Mouse (Mus musculus) liver, embryonic 14.5 days (tissue): ENCODE measurements around the gene Kctd12b. TPM values are rescaled to one million over a fixed set of nuclear protein-coding genes. Genes with fewer than 3 reads are reported as not detected.

Source experiments
- ATAC-seq: fragments of 200-750 bp; cut with Nextera tagmentation; 2 replicates; pipeline ENCODE4 v1.8.0; 2017; ENCODE audit warnings: moderate number of reproducible peaks, mild to moderate bottlenecking, moderate library complexity; ENCODE audit not compliant: insufficient read depth
- DNase-seq, 3 experiments: peaks; one replicate each; pipeline ENCODE4 v3.0.0-alpha.2; 2012 to 2013; ENCODE audit warnings: low read depth in 3 of 3, low spot score in 3 of 3
- H3K27ac ChIP-seq: fragments of 300-500 bp; sonication (generic); 2 replicates; pipeline ENCODE4 v1.5.1; 2014; ENCODE audit warnings: moderate library complexity, mild to moderate bottlenecking, control low read depth, inconsistent platforms
- H3K27me3 ChIP-seq: fragments of 300-500 bp; sonication (generic); 2 replicates; pipeline ENCODE4 v1.6.1; 2014; ENCODE audit warnings: mild to moderate bottlenecking, low read length, moderate library complexity; ENCODE audit not compliant: control insufficient read depth, insufficient read depth
- H3K36me3 ChIP-seq: fragments of 300-500 bp; sonication (generic); replicated peaks from 2 replicates; pipeline ENCODE4 v1.6.1; 2014; ENCODE audit warnings: low read depth; ENCODE audit not compliant: control insufficient read depth, insufficient read depth
- H3K4me1 ChIP-seq, 2 experiments: fragments of 200-500 bp in 1 of 2; fragments of 300-500 bp in 1 of 2; sonication (generic) in 1 of 2; replicated peaks; 2 replicates each; pipeline ENCODE4 v1.6.1; 2012 to 2014; ENCODE audit warnings: antibody characterized with exemption in 1 of 2, inconsistent platforms in 1 of 2, low read length in 1 of 2; ENCODE audit not compliant: control insufficient read depth in 2 of 2, insufficient read depth in 2 of 2
- H3K4me2 ChIP-seq: fragments of 300-500 bp; sonication (generic); 2 replicates; pipeline ENCODE4 v1.6.1; 2014; ENCODE audit warnings: low read depth, mild to moderate bottlenecking, control low read depth, moderate library complexity
- H3K4me3 ChIP-seq, 2 experiments: fragments of 200-500 bp in 1 of 2; fragments of 300-500 bp in 1 of 2; sonication (generic) in 1 of 2; 2 replicates each; pipeline ENCODE4 v1.5.1; 2012 to 2014; ENCODE audit warnings: low read depth in 2 of 2, low read length in 2 of 2, mild to moderate bottlenecking in 2 of 2, control low read depth in 1 of 2, inconsistent platforms in 1 of 2, moderate library complexity in 1 of 2; ENCODE audit not compliant: insufficient read depth in 1 of 2
- H3K9ac ChIP-seq: fragments of 300-500 bp; sonication (generic); replicated peaks from 2 replicates; pipeline ENCODE4 v1.6.1; 2014; ENCODE audit warnings: mild to moderate bottlenecking, control low read depth, moderate library complexity
- H3K9me3 ChIP-seq: fragments of 300-500 bp; sonication (generic); 2 replicates; pipeline ENCODE4 v1.6.1; 2016; ENCODE audit warnings: low read length, mixed read lengths; ENCODE audit not compliant: control insufficient read depth
- CTCF ChIP-seq: IDR thresholded peaks from 2 replicates; pipeline ENCODE4 v1.5.1; 2016; ENCODE audit warnings: antibody characterized with exemption, low read depth, control low read depth
- EP300 ChIP-seq: IDR thresholded peaks from 2 replicates; pipeline ENCODE4 v1.6.1; 2016; ENCODE audit warnings: antibody characterized with exemption, low read depth
- WGBS: fragments of 180-500 bp; shearing (Covaris S2); extraction: QIAGEN DNeasy Blood & Tissue Kit; methylation state at CpG from one replicate; pipeline ENCODE4 v1.1.7; 2014; ENCODE audit not compliant: insufficient replicate concordance; 5-methylcytosine and 5-hydroxymethylcytosine counted together
- polyA plus RNA-seq, 2 experiments: library from polyadenylated mRNA; depleted of rRNA in 1 of 2; stranded (reverse) in 1 of 2; unstranded in 1 of 2; fragments of >200 nt; fragmentation: Nextera tagmentation in 1 of 2; extraction: Ambion mirVana in 1 of 2; gene quantifications; 2 replicates each; pipeline versions ENCODE4 v1.2.1 to v1.2.3; 2012 to 2014

Gene Kctd12b
- polyA plus RNA-seq (2012; rRNA removed) (0.55 and 0.60 TPM in 2 replicates), polyA plus RNA-seq (2014; fragmentation: Nextera tagmentation; extraction: Ambion mirVana) (0.38 and 0.66 TPM in 2 replicates)

DNA sequence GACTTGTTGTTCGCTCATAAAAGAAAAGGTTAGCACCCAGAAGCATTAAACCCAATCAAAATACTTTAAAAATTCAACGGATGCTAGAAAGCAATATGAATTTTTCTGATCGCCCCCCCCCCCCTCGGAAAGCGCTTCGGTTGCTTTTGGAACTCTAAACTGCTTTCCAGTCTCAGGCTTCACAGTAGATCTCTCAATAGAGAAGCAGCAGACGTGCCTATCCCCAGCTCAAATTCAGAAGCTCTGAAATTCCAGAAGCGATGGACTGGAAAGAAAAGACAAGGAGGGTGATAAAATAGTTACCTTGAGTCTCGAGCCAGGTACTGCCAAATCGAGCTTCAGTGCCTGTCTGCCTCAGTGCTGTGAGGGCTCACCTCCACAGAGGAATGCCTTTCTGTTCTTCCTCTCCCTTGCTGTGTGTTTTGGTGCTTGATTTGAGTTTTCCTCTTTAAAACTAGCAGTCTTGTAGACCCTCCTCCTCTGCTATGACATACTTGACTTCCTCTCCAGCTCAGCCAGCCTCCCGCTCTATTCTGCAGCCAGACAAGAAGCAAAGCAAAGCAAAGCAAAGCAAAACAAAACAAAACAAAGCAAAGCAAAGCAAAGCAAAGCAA lies at the start of gene Kctd12b:
Gene Kctd12b, minus strand, starts transcription at position 610 of the 614 bp plus-strand sequence.
- Histone ChIP-seq H3K27ac (no peak within 1 kb of the TSS), H3K9me3 (no peaks in the 10 kb centered on the region), H3K4me1 (no peaks in the 10 kb centered on the region), H3K9ac (no peak within 1 kb of the TSS), H3K27me3 (no peaks in the 10 kb centered on the region), H3K4me3 (peak within 1 kb of the TSS in 1 of 2 experiments; percentile 45; a peak in 2 of 4 replicates), H3K36me3 (no peaks in the 10 kb centered on the region), H3K4me2 (peak within 1 kb of the TSS; percentile 20; the same call in 1 of the 2 replicates)
- DNase-seq = no peak
- ATAC-seq = no peak
- WGBS = 24% methylated on average over 11 of the region's 11 CpGs
- TF ChIP-seq CTCF (no peak), EP300 (no peak)

DNA sequence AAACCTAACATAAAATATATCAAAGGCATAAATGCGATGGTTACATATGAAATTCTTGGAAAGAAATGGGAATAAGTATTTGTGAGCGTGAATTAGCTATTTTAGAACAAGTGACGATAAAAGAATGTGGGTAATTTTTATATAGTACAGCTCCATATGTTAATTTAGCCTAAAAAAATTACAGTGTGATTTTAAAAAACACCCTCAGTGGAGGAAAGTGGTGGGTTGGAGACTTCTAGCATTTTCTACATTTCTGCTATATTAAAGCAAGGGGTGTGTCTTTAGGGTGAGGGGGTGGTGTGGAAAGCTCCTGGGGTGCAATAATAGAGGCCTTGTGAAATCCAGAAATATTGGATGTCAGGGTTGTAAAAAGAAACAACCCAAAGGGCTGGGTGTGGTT lies 46.3 kb upstream of the Kctd12b start:
- no peaks in the 10 kb centered on the region for H3K36me3 ChIP-seq
- H3K4me3 ChIP-seq = no peak overlapping the region
- no peak overlapping the region for H3K27ac ChIP-seq
- no peaks in the 10 kb centered on the region for H3K27me3 ChIP-seq
- TF ChIP-seq CTCF (no peak), EP300 (no peak)
- no peak overlapping the region for H3K4me2 ChIP-seq
- DNase-seq (no peak), ATAC-seq (no peak)
- H3K9me3 ChIP-seq = no peaks in the 10 kb centered on the region
- no peak overlapping the region for H3K9ac ChIP-seq
- no peaks in the 10 kb centered on the region for H3K4me1 ChIP-seq
- WGBS = 58% methylated on average over 3 of the region's 3 CpGs

GRCm38 (mm10) chrX:153735697-153736096 lies 39.5 kb upstream of the Kctd12b start:
- Histone ChIP-seq H3K4me1 (no peaks in the 10 kb centered on the region), H3K9ac (no peak overlapping the region), H3K27ac (no peak overlapping the region), H3K27me3 (no peaks in the 10 kb centered on the region), H3K9me3 (no peaks in the 10 kb centered on the region), H3K36me3 (no peaks in the 10 kb centered on the region), H3K4me2 (no peak overlapping the region), H3K4me3 (no peak overlapping the region)
- DNase-seq (no peak), ATAC-seq (no peak)
- TF ChIP-seq CTCF (no peak), EP300 (no peak)
- 63% methylated on average over 4 of the region's 4 CpGs for WGBS

DNA sequence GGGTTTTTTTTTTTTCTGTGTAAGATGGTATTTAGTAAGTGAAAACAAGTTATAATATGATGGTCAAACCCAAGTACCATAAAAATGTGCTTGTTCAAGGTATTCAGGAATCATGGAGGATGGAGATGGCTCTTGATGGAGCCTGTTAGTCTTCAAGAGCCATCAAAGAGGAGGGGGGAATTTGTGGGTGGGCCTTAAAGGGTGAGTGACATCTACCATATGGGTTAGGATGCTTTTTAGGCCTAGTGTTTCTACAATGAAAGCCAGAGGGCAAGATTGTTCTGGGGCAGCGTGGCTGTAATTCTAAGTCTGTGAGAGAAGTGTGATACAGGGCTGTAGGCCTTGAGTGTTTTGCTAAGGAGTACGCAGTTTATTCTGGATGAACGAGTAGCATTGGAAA lies 28.2 kb upstream of the Kctd12b start:
- Histone ChIP-seq H3K27ac (no peak overlapping the region), H3K4me1 (no peaks in the 10 kb centered on the region)
- no peak for TF ChIP-seq CTCF
- TF ChIP-seq EP300 = no peak

GRCm38 (mm10) chrX:153723110-153723916 lies 27.1 kb upstream of the Kctd12b start, which contains the start of gene Nbdy:
Gene Nbdy (plus strand): TSS chrX:153723590.
- peak within 1 kb of the TSS; percentile 52 for H3K4me2 ChIP-seq
- DNase-seq (peak; percentile 10 to 17 (median 12)), ATAC-seq (peak; percentile 87)
- H3K27ac ChIP-seq = no peak within 1 kb of the TSS
- no peaks in the 10 kb centered on the region for H3K36me3 ChIP-seq
- TF ChIP-seq CTCF (no peak), EP300 (no peak)
- H3K27me3 ChIP-seq = no peaks in the 10 kb centered on the region
- no peaks in the 10 kb centered on the region for H3K9me3 ChIP-seq
- H3K4me1 ChIP-seq = no peaks in the 10 kb centered on the region
- WGBS = 8% methylated on average over 32 of the region's 32 CpGs
- peak within 1 kb of the TSS; percentile 66 for H3K9ac ChIP-seq
- H3K4me3 ChIP-seq = peak within 1 kb of the TSS; percentile 58 to 78

More for the DNA sequence above, 28.2 kb upstream of the Kctd12b start:
- DNase-seq (no peak), ATAC-seq (no peak)
- WGBS = 32% methylated on average over 3 of the region's 3 CpGs
- no peaks in the 10 kb centered on the region for H3K27me3 ChIP-seq
- peak overlapping the region; percentile 50 for H3K4me2 ChIP-seq
- no peak overlapping the region for H3K9ac ChIP-seq
- no peaks in the 10 kb centered on the region for H3K9me3 ChIP-seq
- H3K4me3 ChIP-seq = peak overlapping the region; percentile 4 to 29; a peak in 3 of 4 replicates
- H3K36me3 ChIP-seq = no peaks in the 10 kb centered on the region
